Mouse (Mus musculus) fat pad, adult 2 months (tissue): ENCODE measurements at regions not wholly inside any gene's neighbourhood (a gene's known extent, or its start where the extent isn't known, plus 50 kb on each side); places are given as distances from the start of the nearest gene placed in this dataset.

ENCODE experiments used
- DNase-seq: peaks from one replicate; pipeline ENCODE4 v3.0.0-alpha.2; 2011; ENCODE audit warnings: low read depth, low spot score; ENCODE audit errors: extremely low read depth

GRCm38 (mm10) chr12:112333125-112334079 is 155.8 kb upstream of the A530016L24Rik start:
- no peak for DNase-seq

GRCm38 (mm10) chr12:112334106-112334855 is 155.0 kb upstream of the A530016L24Rik start:
- DNase-seq, result no peak

DNA sequence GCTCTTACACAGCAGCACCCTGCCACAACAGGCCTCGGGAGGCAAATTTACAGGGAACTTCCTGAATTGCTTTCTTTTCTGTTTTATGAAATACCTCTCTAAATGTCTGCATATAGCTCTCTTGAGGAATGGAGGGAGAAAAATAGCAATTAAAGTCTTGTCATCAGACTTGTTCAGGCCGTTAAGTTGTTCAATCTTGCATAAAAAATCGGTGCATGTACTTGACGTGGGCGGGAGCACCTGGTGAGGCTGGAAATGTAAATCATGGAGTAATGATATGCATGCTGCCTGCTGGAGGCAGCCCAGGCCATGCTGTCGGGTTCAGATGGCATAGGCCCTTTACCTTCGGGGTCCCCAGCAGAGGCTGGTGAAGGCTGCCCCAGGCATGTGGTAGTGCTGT is 153.6 kb upstream of the A530016L24Rik start:
- no peak for DNase-seq

GRCm38 (mm10) chr12:112336691-112337295 is 152.5 kb upstream of the A530016L24Rik start:
- DNase-seq, result no peak

- no peak for DNase-seq
Measured at GRCm38 (mm10) chr12:112337443-112337842, 151.8 kb upstream of the A530016L24Rik start.

- no peak for DNase-seq
Measured at GRCm38 (mm10) chr12:112338976-112339375, 150.3 kb upstream of the A530016L24Rik start.

- peak; percentile 74 for DNase-seq
Measured at GRCm38 (mm10) chr12:112339481-112340179, 149.6 kb upstream of the A530016L24Rik start.

GRCm38 (mm10) chr12:112340248-112340647 is 149.0 kb upstream of the A530016L24Rik start:
- no peak for DNase-seq

DNA sequence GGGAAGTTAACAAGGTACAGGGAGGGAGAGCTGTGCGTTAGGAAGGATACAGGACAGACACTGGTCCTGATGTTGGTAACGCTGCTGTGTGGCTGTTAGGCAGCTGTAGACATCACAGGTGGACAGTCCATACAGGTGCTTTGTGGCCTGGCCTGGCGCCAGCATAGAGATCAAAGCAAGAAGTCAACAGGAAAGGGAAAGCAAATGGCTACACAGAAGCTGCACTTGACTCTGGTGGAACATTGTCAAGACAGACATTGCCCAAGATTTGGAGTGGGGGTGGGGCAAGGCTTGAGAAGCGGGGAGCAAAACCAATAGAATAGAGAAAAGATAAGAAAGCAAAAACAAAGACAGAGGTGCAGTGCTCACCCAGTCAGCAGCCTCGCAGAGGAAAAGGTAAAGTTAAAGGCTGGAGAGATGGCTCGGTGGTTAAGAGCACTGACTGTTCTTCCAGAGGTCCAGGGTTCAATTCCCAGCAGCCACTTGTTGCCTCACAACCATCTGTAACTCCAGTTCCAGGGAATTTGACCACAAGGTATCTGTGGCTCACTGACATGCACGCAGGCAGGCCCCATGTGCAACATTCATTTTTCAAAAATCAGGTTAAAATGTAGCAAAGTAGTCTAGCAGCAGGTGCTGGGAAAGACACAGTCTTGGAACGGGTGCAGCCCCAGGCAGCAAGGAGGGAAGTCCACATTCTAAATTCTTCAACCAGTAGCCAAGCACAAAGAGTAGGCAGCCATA is 147.3 kb upstream of the A530016L24Rik start:
- no peak for DNase-seq

- DNase-seq, result no peak
Measured at GRCm38 (mm10) chr12:112343064-112343463, 146.2 kb upstream of the A530016L24Rik start.

GRCm38 (mm10) chr12:112344285-112344684 is 145.0 kb upstream of the A530016L24Rik start:
- DNase-seq, result no peak

DNA sequence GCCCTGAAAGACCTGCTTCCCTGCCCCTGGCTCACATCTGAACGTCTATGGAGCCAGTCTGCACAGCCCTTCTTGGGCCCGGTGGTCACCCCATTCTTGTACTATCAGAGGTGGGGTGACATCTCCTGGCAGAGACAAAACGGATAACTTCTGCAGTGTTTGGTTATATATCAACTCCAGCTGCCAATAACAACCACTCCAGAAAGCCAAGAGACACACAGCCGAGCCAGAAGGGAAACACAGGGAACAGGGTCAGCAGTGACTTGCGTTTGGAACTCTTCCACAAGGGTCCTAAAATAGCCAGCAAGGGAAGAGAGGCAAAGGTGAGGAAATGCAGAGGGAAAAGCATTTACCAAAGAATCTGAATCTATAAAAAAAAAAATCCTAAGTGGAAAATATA is 143.5 kb upstream of the A530016L24Rik start:
- DNase-seq, result no peak

GRCm38 (mm10) chr12:112348116-112348515 is 141.1 kb upstream of the A530016L24Rik start:
- no peak for DNase-seq

DNA sequence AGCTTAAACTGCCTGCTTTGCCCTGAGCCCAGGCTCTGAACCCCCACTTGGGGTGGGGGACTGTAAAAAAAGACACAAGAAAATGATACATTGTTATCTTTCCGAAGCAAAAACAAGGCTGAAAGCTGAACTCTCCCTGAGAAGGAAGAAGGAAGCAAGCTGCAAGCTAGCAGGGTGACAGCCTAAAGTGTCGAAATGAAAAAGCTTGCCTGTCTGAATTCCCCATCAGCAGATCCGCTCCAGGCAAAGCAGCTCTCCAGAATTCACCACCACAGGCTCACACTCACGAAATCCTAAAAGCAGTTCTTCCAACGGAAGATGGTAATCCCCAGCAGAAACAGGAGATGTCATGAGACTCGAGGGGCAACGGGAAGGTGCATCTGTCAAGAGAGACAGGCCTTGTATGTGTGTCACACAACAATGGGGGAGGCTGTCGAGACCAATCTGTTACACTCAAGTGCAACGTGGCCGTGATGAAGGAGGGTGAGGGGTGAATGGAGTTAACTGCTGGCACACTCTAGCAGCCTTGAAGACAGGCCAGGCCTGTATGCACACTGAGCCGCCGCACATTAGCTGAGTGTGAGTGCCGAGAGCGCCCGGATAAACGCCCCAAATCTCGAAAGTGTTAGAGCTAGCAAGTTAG is 139.5 kb upstream of the A530016L24Rik start:
- no peak for DNase-seq

DNA sequence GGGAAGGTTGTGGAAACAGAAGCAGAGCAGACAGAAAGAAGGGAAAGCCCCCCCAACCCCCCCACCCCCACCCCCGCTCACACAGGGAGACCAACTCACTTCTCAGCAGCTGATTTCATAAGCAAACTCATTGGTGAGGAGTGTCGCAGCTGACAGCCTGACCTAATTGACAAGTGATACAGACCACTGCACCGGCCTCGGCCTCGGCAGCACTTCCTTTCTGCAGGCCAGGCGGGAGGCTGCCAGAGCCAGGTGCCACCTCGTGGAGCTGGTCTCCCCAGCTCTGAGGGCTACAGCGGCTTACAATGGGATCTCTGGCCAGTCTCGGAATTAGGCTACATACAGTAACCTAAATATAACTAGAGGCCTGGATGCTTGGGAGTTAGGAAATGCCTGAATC is 138.5 kb upstream of the A530016L24Rik start:
- DNase-seq, result no peak

DNA sequence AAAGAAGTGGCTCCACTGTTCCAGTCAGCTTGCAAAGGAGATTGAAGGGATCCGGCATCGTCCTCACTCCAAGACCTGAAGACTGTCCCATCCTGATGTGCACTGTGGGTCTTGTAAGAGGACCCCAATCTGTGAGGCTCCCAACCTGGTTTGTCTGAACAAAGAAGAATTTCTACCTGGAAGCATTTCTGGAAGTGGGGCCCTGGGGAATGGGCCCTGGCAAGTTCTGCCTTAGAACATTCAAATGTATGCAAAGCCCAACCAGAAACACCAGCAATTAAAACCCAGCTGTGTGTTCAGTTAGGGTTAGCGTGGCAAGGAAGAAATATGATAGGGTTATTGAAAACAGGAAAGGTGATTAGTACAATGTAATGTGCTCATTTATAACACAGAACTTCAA is 125.9 kb upstream of the A530016L24Rik start:
- no peak for DNase-seq

DNA sequence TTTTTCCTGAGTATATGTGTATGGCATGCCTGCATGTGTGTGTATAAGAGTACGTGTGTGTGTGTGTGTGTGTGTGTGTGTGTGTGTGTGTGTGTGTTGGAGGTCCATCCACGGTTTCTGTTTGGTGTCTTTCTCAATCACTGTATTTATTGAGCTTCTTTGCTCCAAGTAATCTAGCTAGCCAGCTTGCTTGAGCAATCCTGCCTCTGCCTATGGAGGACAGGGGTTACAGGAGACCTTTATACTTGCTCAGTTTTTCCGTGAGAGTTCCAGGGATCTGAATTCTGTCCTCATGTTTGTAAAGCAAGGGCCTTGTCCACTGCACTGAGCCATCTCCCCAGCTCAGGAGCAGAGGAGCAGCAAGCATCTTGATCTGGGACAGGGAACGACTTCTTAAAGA is 122.0 kb upstream of the A530016L24Rik start:
- DNase-seq, result peak; percentile 68

GRCm38 (mm10) chr12:112368112-112368511 is 121.1 kb upstream of the A530016L24Rik start:
- DNase-seq, result peak; percentile 82

DNA sequence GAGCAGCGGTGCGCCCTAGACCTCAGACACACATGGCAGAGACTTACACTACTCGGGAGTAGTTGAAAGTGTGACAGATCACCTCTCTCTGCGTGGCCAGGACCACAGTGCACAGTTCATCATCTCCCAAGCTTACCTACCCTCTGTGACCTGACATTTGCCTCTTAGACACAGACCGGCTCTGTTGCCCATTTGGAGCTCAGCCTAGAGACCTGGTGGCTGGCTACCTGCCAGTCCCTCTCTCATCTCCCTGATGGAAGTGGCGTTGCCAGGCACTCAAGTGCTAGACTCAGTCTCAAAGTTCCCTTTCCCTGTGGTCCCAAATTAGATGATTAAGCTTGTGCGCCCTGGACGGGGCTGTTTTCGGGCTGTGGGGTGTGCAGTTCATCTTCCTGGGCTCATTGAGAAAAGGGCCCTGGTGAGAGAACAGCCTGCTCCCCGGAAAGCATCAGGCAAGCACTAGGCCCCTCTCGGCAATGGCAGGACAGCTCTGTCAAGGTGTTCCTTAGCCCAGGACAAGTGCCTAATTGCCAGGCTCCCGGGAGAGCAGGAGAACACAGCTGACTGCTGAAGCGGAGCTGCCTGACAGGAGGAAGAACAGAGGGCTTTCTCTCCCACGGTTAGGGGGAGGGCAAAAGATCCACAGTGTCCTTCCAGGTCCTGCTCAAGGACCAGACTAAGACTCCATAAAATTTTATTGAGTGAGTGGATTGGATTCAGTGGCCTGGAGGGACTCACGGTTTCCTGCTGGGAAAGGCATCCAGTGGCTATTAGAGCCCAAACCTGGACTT is 119.5 kb upstream of the A530016L24Rik start:
- DNase-seq, result no peak
